Mouse (Mus musculus) embryo, embryonic 11 days (tissue): ENCODE measurements at regions not wholly inside any gene's neighbourhood (a gene's known extent, or its start where the extent isn't known, plus 50 kb on each side); places are given as distances from the start of the nearest gene placed in this dataset.

Experiments used
- DNase-seq: peaks from one replicate; pipeline ENCODE4 v3.0.0-alpha.2; 2015

GRCm38 (mm10) chr19:21066432-21067113 lies 112.6 kb upstream of the Tmc1 start:
- DNase-seq, result no peak

GRCm38 (mm10) chr19:21064902-21065301 lies 110.9 kb upstream of the Tmc1 start:
- DNase-seq, result no peak

- no peak for DNase-seq
Measured at GRCm38 (mm10) chr19:21053597-21054544, 99.9 kb upstream of the Tmc1 start.

GRCm38 (mm10) chr19:21052771-21053170 lies 98.8 kb upstream of the Tmc1 start:
- no peak for DNase-seq

GRCm38 (mm10) chr19:21051872-21052271 lies 97.9 kb upstream of the Tmc1 start:
- DNase-seq, result no peak

GRCm38 (mm10) chr19:21050994-21051721 lies 97.2 kb upstream of the Tmc1 start:
- DNase-seq, result no peak

- DNase-seq, result no peak
Measured at GRCm38 (mm10) chr19:21049301-21049700, 95.3 kb upstream of the Tmc1 start.

GRCm38 (mm10) chr19:21045565-21045964 lies 91.6 kb upstream of the Tmc1 start:
- DNase-seq, result no peak

- DNase-seq, result no peak
Measured at GRCm38 (mm10) chr19:21043958-21044357, 90.0 kb upstream of the Tmc1 start.

GRCm38 (mm10) chr19:21042536-21042935 lies 88.5 kb upstream of the Tmc1 start:
- DNase-seq, result no peak

GRCm38 (mm10) chr19:21037448-21038077 lies 83.6 kb upstream of the Tmc1 start:
- peak; percentile 80 for DNase-seq

- DNase-seq, result peak; percentile 41
Measured at GRCm38 (mm10) chr19:21036507-21037425, 82.8 kb upstream of the Tmc1 start.

- no peak for DNase-seq
Measured at GRCm38 (mm10) chr19:21035505-21035904, 81.5 kb upstream of the Tmc1 start.

GRCm38 (mm10) chr19:21033991-21034390 lies 80.0 kb upstream of the Tmc1 start:
- no peak for DNase-seq

GRCm38 (mm10) chr19:21032558-21032957 lies 78.6 kb upstream of the Tmc1 start:
- DNase-seq, result no peak

- DNase-seq, result no peak
Measured at GRCm38 (mm10) chr19:21031768-21032308, 77.8 kb upstream of the Tmc1 start.

GRCm38 (mm10) chr19:21030971-21031370 lies 77.0 kb upstream of the Tmc1 start:
- DNase-seq, result no peak

GRCm38 (mm10) chr19:21028981-21029380 lies 75.0 kb upstream of the Tmc1 start:
- no peak for DNase-seq

GRCm38 (mm10) chr19:21012391-21012790 lies 58.4 kb upstream of the Tmc1 start:
- no peak for DNase-seq

GRCm38 (mm10) chr19:21009607-21010006 lies 55.6 kb upstream of the Tmc1 start:
- no peak for DNase-seq

GRCm38 (mm10) chr19:21004411-21004810 lies 50.4 kb upstream of the Tmc1 start:
- no peak for DNase-seq
